Mouse (Mus musculus) gastrocnemius, postnatal 4 days (tissue): ENCODE measurements around the gene Tgfb2. TPM values are rescaled to one million over a fixed set of nuclear protein-coding genes. Genes with fewer than 3 reads are reported as not detected.

Experiments
- DNase-seq, 2 experiments: peaks; one replicate each; pipeline ENCODE4 v3.0.0; 2021 to 2022; ENCODE audit warnings: low spot score in 2 of 2, mixed read lengths in 2 of 2
- total RNA-seq, 2 experiments: library from RNA; stranded (reverse); gene quantifications; 2 replicates each; pipeline ENCODE4 v1.2.3; 2021

Tgfb2 gene
- total RNA-seq, 2 experiments from 2014 or later = 37.3 to 39.4 TPM

GRCm38 (mm10) chr1:186657559-186658219 lies 48.1 kb downstream of the Tgfb2 start:
- DNase-seq = no peak

- DNase-seq = no peak
Measured at GRCm38 (mm10) chr1:186656732-186657329, 49.0 kb downstream of the Tgfb2 start.

GRCm38 (mm10) chr1:186656201-186656600 lies 49.6 kb downstream of the Tgfb2 start:
- no peak for DNase-seq

GRCm38 (mm10) chr1:186655096-186655495 lies 50.7 kb downstream of the Tgfb2 start:
- no peak for DNase-seq

GRCm38 (mm10) chr1:186652208-186652607 lies 53.6 kb downstream of the Tgfb2 start:
- DNase-seq = no peak

- no peak for DNase-seq
Measured at GRCm38 (mm10) chr1:186650011-186650410, 55.8 kb downstream of the Tgfb2 start.

GRCm38 (mm10) chr1:186637304-186638213 lies 68.2 kb downstream of the Tgfb2 start:
- DNase-seq = no peak

- DNase-seq = no peak
Measured at GRCm38 (mm10) chr1:186635045-186635444, 70.7 kb downstream of the Tgfb2 start.

GRCm38 (mm10) chr1:186631457-186631856 lies 74.3 kb downstream of the Tgfb2 start:
- DNase-seq = no peak

GRCm38 (mm10) chr1:186630971-186631370 lies 74.8 kb downstream of the Tgfb2 start:
- DNase-seq = no peak

- DNase-seq = peak in 1 of 2 experiments; percentile 51
Measured at GRCm38 (mm10) chr1:186627451-186627995, 78.3 kb downstream of the Tgfb2 start.

GRCm38 (mm10) chr1:186624474-186624873 lies 81.3 kb downstream of the Tgfb2 start:
- DNase-seq = no peak

GRCm38 (mm10) chr1:186621812-186622211 lies 84.0 kb downstream of the Tgfb2 start:
- DNase-seq = no peak

GRCm38 (mm10) chr1:186618285-186618684 lies 87.5 kb downstream of the Tgfb2 start:
- no peak for DNase-seq

GRCm38 (mm10) chr1:186611371-186611770 lies 94.4 kb downstream of the Tgfb2 start:
- no peak for DNase-seq

GRCm38 (mm10) chr1:186610481-186610880 lies 95.3 kb downstream of the Tgfb2 start:
- no peak for DNase-seq

GRCm38 (mm10) chr1:186609793-186610233 lies 96.0 kb downstream of the Tgfb2 start:
- DNase-seq = peak in 1 of 2 experiments; percentile 42

GRCm38 (mm10) chr1:186608116-186608515 lies 97.7 kb downstream of the Tgfb2 start:
- DNase-seq = no peak

- no peak for DNase-seq
Measured at GRCm38 (mm10) chr1:186605635-186606034, 100.2 kb downstream of the Tgfb2 start.

GRCm38 (mm10) chr1:186604124-186604523 lies 101.7 kb downstream of the Tgfb2 start:
- DNase-seq = no peak

GRCm38 (mm10) chr1:186588226-186588625 lies 117.6 kb downstream of the Tgfb2 start:
- DNase-seq = no peak
